Mouse (Mus musculus) frontal cortex, postnatal 10 days (tissue): ENCODE measurements around the gene Lnpep.
"Not testable (repeated sequence)": the region's sequence is repeated elsewhere in the genome, so short reads cannot be mapped to it uniquely, and the experiment has no call there.

Source experiments
- DNase-seq, 2 experiments: peaks; one replicate each; pipeline ENCODE4 v3.0.0; 2022; ENCODE audit warnings: low spot score in 2 of 2, mixed read lengths in 1 of 2

The Lnpep gene

DNA sequence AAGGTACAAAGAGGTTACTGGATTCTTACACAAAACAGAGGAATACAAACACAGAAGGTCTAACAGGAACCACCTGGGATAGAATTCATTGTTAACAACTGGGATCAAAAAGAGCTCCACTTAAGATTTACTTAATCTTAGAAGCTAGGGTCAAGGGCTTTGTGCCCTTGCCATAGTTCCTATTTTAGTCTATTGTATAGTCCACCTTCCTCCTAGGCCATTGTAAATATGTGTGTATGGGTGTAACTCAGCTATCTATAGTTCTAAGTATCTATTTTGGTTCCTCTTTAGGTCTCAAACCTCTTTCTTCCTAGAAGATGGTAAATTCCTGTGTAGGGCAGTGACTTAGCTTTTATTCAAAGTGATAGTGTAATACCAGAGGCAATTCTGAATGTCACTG, 128.6 kb downstream of the Lnpep start:
- DNase-seq = not testable (repeated sequence)

DNA sequence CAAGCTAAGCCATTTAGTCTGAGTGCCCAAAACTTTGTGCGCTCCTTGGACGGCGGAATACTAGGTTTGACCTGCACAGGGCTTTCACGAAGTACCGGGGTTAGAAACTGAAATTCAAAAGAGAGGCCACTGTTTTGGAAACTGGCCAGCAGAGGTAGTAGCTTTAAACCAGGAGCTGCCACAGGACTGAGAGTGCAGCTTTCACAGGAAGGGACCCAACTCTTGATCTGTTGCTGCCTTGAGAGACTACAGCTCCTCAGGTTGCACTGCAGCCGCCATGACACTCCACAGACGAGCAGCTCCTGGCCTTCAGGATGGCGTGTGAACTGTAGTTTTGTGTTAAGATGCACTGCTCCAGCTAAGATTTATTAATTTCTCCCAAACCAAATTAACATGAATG, 132.7 kb downstream of the Lnpep start:
- DNase-seq = no peak

GRCm38 (mm10) chr17:17491622-17492001, 133.2 kb downstream of the Lnpep start:
- no peak for DNase-seq

- DNase-seq = no peak
These were observed 133.8 kb downstream of the Lnpep start for GRCm38 (mm10) chr17:17490820-17491621.

GRCm38 (mm10) chr17:17485789-17486188, 139.1 kb downstream of the Lnpep start:
- DNase-seq = no peak
